Mouse (Mus musculus) embryo, embryonic 9.5 days (tissue): Measurements from ENCODE around the gene Calhm6.
A peak's percentile ranks its signal among the peaks of the same experiment; 100 is the strongest.

Experiments
- DNase-seq: peaks from one replicate; pipeline ENCODE4 v3.0.0-alpha.2; 2017; ENCODE audit errors: extremely low spot score

Calhm6 gene

GRCm38 (mm10) chr10:34110863-34111465 lies 16.8 kb downstream of the Calhm6 start:
- DNase-seq: no peak

- peak; percentile 19 for DNase-seq
Measured at GRCm38 (mm10) chr10:34096418-34096883, 31.3 kb downstream of the Calhm6 start, which contains the start of gene Calhm5. Calhm5 (minus strand) TSS chr10:34096519.

- DNase-seq: no peak
Measured at GRCm38 (mm10) chr10:34095964-34096363, 31.8 kb downstream of the Calhm6 start.

- DNase-seq: no peak
Measured at GRCm38 (mm10) chr10:34095147-34095546, 32.6 kb downstream of the Calhm6 start.

- DNase-seq: no peak
Measured at GRCm38 (mm10) chr10:34091888-34092287, 35.9 kb downstream of the Calhm6 start.

- DNase-seq: no peak
Measured at GRCm38 (mm10) chr10:34090481-34090880, 37.3 kb downstream of the Calhm6 start.

GRCm38 (mm10) chr10:34089517-34089916 lies 38.3 kb downstream of the Calhm6 start:
- DNase-seq: no peak

- no peak for DNase-seq
Measured at GRCm38 (mm10) chr10:34088515-34088914, 39.3 kb downstream of the Calhm6 start.

GRCm38 (mm10) chr10:34086514-34086913 lies 41.3 kb downstream of the Calhm6 start:
- DNase-seq: no peak
